Mouse (Mus musculus) embryonic facial prominence, embryonic 11.5 days (tissue): ENCODE results near the gene Lipc. TPM values are rescaled to one million over a fixed set of nuclear protein-coding genes. Genes with fewer than 3 reads are reported as not detected.

Experiments used
- ATAC-seq: fragments of 200-750 bp; cut with Nextera tagmentation; replicated peaks from 2 replicates; pipeline ENCODE4 v1.8.0; 2017; ENCODE audit warnings: low read depth; ENCODE audit not compliant: insufficient number of reproducible peaks, low FRiP score, low TSS enrichment
- DNase-seq: peaks from one replicate; pipeline ENCODE4 v3.0.0-alpha.2; 2015; ENCODE audit warnings: low spot score
- H3K27ac ChIP-seq: fragments of 300-500 bp; sonication (generic); replicated peaks from 2 replicates; pipeline ENCODE4 v1.5.1; 2014; ENCODE audit warnings: mild to moderate bottlenecking, low read depth, low read length, control low read depth
- H3K27me3 ChIP-seq: fragments of 300-500 bp; sonication (generic); 2 replicates; pipeline ENCODE4 v1.6.1; 2014; ENCODE audit warnings: mild to moderate bottlenecking, low read length, moderate library complexity, mixed read lengths; ENCODE audit not compliant: control insufficient read depth, insufficient read depth
- H3K36me3 ChIP-seq: fragments of 300-500 bp; sonication (generic); replicated peaks from 2 replicates; pipeline ENCODE4 v1.6.1; 2014; ENCODE audit warnings: low read depth, mild to moderate bottlenecking, low read length, moderate library complexity, mixed read lengths; ENCODE audit not compliant: control insufficient read depth, insufficient read depth
- H3K4me1 ChIP-seq: fragments of 300-500 bp; sonication (generic); 2 replicates; pipeline ENCODE4 v1.6.1; 2014; ENCODE audit warnings: low read length, mixed read lengths; ENCODE audit not compliant: control insufficient read depth, insufficient read depth
- H3K4me2 ChIP-seq: fragments of 300-500 bp; sonication (generic); 2 replicates; pipeline ENCODE4 v1.6.1; 2014; ENCODE audit warnings: low read depth, mild to moderate bottlenecking, control low read depth, low read length, moderate library complexity
- H3K4me3 ChIP-seq: fragments of 300-500 bp; sonication (generic); 2 replicates; pipeline ENCODE4 v1.5.1; 2014; ENCODE audit warnings: low read depth, low read length, control low read depth
- H3K9ac ChIP-seq: fragments of 300-500 bp; sonication (generic); replicated peaks from 2 replicates; pipeline ENCODE4 v1.6.1; 2014; ENCODE audit warnings: mild to moderate bottlenecking, control low read depth, low read length
- H3K9me3 ChIP-seq: fragments of 300-500 bp; sonication (generic); replicated peaks from 2 replicates; pipeline ENCODE4 v1.6.1; 2016; ENCODE audit warnings: mild to moderate bottlenecking, low read length, inconsistent platforms, mixed read lengths; ENCODE audit not compliant: control insufficient read depth
- WGBS: fragments of 180-500 bp; shearing (Covaris S2); extraction: QIAGEN DNeasy Blood & Tissue Kit; methylation state at CpG from one replicate; pipeline ENCODE4 v1.1.7; 2014; 5-methylcytosine and 5-hydroxymethylcytosine counted together
- polyA plus RNA-seq: library from polyadenylated mRNA; unstranded; fragments of >200 nt; fragmentation: Nextera tagmentation; extraction: Ambion mirVana; gene quantifications from 2 replicates; pipeline ENCODE4 v1.2.1, GENCODE M21; 2014

Lipc gene
- polyA plus RNA-seq, 1 experiment from 2014 or later = not detected

DNA sequence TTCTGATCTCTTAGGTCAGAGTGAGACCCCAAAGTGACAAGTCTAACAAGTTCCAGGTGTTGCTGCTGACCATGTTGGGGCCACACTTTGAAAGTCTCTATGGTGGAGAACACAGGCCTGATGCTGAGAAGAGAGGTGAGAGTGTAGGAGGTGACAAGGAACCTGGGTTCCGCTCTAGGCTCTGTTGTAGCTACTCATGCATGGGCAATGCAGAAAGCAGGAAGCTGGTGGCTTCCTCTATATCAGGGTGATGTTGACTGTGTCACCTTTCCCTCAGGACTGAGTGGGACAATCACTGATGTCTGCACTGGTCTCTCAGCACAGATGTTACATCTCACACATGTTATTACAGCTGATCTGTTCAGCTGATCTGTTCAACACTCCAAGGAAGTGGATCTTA, 57.8 kb downstream of the Lipc start:
- ATAC-seq (no peak), DNase-seq (no peak)
- no peaks in the 10 kb centered on the region for H3K4me1 ChIP-seq
- no peaks in the 10 kb centered on the region for H3K27me3 ChIP-seq
- no peak overlapping the region for H3K27ac ChIP-seq
- no peak overlapping the region for H3K4me3 ChIP-seq
- no peak overlapping the region for H3K9ac ChIP-seq
- 93% methylated on average over 1 of the region's 1 CpGs for WGBS
- H3K4me2 ChIP-seq = no peak overlapping the region
- H3K36me3 ChIP-seq = no peaks in the 10 kb centered on the region
- H3K9me3 ChIP-seq = no peaks in the 10 kb centered on the region

DNA sequence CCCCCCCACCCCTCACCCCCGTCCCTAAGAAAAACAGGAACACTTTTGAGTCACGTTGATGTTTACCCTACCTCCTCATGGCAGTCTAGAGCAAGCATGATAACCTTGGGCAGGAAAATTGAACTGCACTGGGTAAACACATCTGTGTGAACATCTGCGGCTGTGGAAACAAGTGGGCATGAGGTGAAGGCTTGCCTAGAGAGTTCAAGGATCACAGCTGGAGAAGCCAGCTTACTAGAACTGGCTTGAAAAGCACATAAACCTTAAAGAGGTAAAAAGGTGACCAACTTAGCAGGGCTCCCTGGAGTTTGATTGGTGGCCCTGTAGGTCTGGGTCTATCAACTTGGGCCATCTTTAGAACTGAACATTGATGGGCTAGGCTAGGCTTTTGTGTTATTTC, 58.5 kb downstream of the Lipc start:
- Histone ChIP-seq H3K9ac (no peak overlapping the region), H3K36me3 (no peaks in the 10 kb centered on the region), H3K9me3 (no peaks in the 10 kb centered on the region), H3K4me2 (no peak overlapping the region), H3K4me3 (no peak overlapping the region), H3K4me1 (no peaks in the 10 kb centered on the region), H3K27ac (no peak overlapping the region), H3K27me3 (no peaks in the 10 kb centered on the region)
- DNase-seq (no peak), ATAC-seq (no peak)
- 57% methylated on average over 3 of the region's 3 CpGs for WGBS

DNA sequence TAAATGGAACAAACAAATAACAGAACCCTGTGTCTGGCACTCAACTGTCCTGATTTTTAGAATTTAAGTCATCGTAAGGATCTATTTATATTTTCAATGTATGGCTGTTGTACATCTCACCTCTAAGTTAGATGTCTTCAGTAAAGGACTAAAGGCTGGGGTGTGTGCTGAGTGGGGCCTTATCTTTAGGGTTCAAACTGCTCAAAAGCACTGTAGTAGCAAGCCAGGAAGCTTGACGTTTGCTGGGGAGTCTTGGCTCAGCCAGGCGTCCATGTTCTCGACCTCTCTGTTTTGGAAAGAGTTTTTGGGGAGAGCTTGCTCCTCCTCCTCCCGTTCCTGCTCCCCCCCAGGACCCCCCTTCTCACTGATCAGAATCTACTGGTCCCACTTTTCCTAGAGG, 59.4 kb downstream of the Lipc start:
- WGBS = 76% methylated on average over 5 of the region's 5 CpGs
- Histone ChIP-seq H3K4me3 (no peak overlapping the region), H3K4me1 (no peaks in the 10 kb centered on the region), H3K9ac (no peak overlapping the region), H3K9me3 (no peaks in the 10 kb centered on the region), H3K4me2 (no peak overlapping the region), H3K27me3 (no peaks in the 10 kb centered on the region), H3K36me3 (no peaks in the 10 kb centered on the region), H3K27ac (no peak overlapping the region)
- DNase-seq (no peak), ATAC-seq (no peak)

DNA sequence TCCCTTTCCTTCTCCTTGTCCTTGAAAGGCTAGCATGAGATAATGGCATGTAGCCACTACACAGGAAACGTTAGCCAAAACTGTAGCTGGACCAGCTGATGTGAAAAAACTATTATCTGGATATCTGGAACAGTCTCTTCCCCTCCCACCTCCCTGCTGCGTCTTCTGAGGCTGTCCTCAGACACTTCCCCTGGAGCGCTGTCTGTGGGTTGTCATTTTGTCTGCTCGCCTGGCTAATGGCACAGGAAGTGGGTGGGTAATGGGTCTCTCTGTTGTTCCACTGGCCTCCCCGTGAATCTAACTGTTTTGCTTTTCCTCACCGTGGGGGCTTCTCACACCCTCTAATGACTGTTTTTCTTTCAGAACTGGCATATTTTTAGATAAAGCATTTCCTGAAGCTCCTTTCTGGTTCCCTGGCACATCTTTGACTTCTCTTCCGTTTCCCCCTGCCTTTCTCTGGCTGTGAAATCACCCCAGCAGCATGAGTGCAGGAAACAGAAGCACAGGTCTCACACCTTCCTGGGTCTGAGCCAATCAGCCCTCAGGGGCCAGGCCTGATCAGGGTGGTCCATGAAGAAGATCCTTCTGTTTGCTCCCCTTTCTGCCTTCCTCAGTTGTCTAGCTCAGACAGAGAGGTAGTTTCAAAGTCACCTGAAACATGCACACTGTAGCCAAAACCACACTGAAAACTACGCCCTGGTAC, 60.4 kb downstream of the Lipc start:
- 49% methylated on average over 8 of the region's 8 CpGs for WGBS
- ATAC-seq (no peak), DNase-seq (no peak)
- Histone ChIP-seq H3K4me3 (no peak overlapping the region), H3K9me3 (no peaks in the 10 kb centered on the region), H3K27ac (no peak overlapping the region), H3K9ac (no peak overlapping the region), H3K4me2 (no peak overlapping the region), H3K27me3 (no peaks in the 10 kb centered on the region), H3K36me3 (no peaks in the 10 kb centered on the region), H3K4me1 (no peaks in the 10 kb centered on the region)

DNA sequence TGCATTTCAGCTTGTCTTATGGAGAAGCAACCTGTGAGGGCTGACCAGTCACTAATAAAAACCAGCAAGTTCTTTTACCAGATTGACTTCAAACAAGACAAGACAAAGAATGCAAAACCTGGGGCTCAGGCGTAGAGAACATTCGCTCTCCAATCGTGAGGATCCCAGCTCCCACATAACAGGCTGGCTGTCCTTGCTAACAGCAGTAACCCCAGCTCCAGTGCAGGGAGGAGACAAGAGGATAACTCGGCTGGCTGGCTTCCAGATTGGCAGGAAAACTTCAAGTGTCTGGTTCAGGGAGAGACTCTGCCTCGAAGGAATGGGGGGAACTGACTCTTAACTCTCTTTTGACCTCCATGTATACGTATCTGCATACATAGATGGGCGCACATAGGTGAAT, 61.3 kb downstream of the Lipc start:
- Histone ChIP-seq H3K9me3 (no peaks in the 10 kb centered on the region), H3K36me3 (no peaks in the 10 kb centered on the region), H3K4me2 (no peak overlapping the region), H3K27me3 (no peaks in the 10 kb centered on the region), H3K9ac (no peak overlapping the region), H3K27ac (no peak overlapping the region), H3K4me3 (no peak overlapping the region), H3K4me1 (no peaks in the 10 kb centered on the region)
- no peak for DNase-seq
- ATAC-seq = no peak
- 90% methylated on average over 7 of the region's 7 CpGs for WGBS

DNA sequence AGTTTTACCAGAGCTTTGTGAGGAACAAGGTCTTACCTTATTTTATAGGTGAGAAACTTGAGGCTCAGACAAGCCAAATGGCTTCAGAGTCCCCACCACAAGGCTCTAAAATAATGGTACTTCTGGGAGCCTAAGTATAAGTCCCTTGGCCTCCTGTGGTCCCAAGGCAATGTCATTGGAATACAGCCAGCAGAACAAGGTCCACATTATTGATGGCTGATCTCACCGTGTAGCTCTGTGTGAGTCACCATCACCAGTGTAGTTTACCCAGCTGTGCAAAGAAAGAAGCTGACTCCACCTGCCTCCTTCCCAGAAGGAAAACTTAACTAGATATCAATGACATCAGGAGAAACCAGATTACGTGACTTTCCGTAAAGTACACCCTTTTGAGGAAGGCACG, 63.1 kb downstream of the Lipc start:
- Histone ChIP-seq H3K4me1 (no peaks in the 10 kb centered on the region), H3K36me3 (no peaks in the 10 kb centered on the region), H3K9me3 (no peaks in the 10 kb centered on the region), H3K27ac (no peak overlapping the region), H3K27me3 (no peaks in the 10 kb centered on the region), H3K4me2 (no peak overlapping the region), H3K9ac (no peak overlapping the region), H3K4me3 (no peak overlapping the region)
- 69% methylated on average over 4 of the region's 4 CpGs for WGBS
- DNase-seq (no peak), ATAC-seq (no peak)

DNA sequence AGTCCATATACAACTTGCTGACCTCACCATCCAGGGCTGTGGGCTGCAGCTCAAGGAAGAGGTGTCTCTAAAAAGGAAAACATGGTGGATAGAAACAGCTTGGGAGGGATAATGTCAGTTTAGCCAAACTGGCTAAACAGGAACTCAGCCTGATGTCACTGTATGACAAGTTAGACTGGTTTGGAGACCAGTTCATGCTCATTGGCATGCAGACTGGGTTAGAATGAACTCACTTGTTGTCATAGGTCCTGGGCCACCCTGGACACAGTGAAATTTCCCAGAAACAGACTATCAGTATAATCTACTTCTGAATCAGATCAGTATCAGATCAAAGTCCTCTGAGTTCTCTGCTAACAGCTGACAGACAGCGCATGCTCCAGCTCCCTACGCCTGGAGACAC, 63.5 kb downstream of the Lipc start:
- H3K27me3 ChIP-seq = no peaks in the 10 kb centered on the region
- no peak overlapping the region for H3K27ac ChIP-seq
- H3K4me3 ChIP-seq = no peak overlapping the region
- H3K4me2 ChIP-seq = no peak overlapping the region
- no peak overlapping the region for H3K9ac ChIP-seq
- DNase-seq = peak; percentile 13
- H3K36me3 ChIP-seq = no peaks in the 10 kb centered on the region
- no peak for ATAC-seq
- 91% methylated on average over 2 of the region's 2 CpGs for WGBS
- H3K4me1 ChIP-seq = no peaks in the 10 kb centered on the region
- no peaks in the 10 kb centered on the region for H3K9me3 ChIP-seq

DNA sequence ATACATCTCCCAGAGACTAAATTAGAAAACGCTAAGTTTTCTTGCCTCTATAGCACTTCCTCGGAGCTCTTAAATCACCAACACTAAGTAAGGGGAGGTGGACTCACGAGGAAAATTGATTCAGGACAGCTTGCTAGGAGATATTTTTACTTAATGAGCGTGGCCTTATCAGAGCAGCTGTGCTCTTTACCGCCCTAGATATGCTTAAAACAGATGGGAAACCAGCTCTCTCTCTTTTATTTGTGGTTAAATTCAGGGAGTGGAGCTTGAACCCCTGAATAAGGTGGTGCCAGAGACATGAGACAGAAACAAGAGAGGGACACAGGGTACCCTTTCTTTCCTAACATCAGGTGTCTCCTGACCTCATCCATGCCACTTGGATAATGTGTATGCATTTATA, 70.0 kb downstream of the Lipc start:
- Histone ChIP-seq H3K27ac (no peak overlapping the region), H3K4me3 (no peak overlapping the region), H3K4me2 (no peak overlapping the region), H3K9ac (no peak overlapping the region), H3K4me1 (no peaks in the 10 kb centered on the region), H3K9me3 (no peaks in the 10 kb centered on the region), H3K27me3 (no peaks in the 10 kb centered on the region), H3K36me3 (no peaks in the 10 kb centered on the region)
- 74% methylated on average over 5 of the region's 5 CpGs for WGBS
- ATAC-seq = no peak
- DNase-seq = no peak
